Mouse (Mus musculus): Measurements from ENCODE around the gene Tmem37. TPM values are rescaled to one million over a fixed set of nuclear protein-coding genes. Genes with fewer than 3 reads are reported as not detected.

Tmem37 gene
- polyA plus RNA-seq, 1 experiment from 2014 or later: 201 TPM

GRCm38 (mm10) chr1:120056236-120056635, 17.6 kb downstream of the Tmem37 start:
- no peak overlapping the region for H3K27ac ChIP-seq (ENCODE audit: low read depth)
- no peak overlapping the region for H3K9ac ChIP-seq (replicated peaks)
- TF ChIP-seq EP300 (IDR thresholded peaks at IDR 0.05; ENCODE audit: low read depth): no peak
- no peak for TF ChIP-seq CTCF (IDR thresholded peaks at IDR 0.05; ENCODE audit: low read depth)
- 68% methylated on average over 7 of the region's 7 CpGs for whole genome bisulfite sequencing (ENCODE audit: insufficient replicate concordance)
- H3K9me3 ChIP-seq (ENCODE audit: low read length): no peaks in the 10 kb centered on the region
- 0 out of 2 replicates have a peak, but pooled peaks cover 3% of the 10 kb centered on the region for H3K4me1 ChIP-seq (ENCODE audit: insufficient read depth)
- H3K27me3 ChIP-seq (ENCODE audit: insufficient read depth, low read length): no peaks in the 10 kb centered on the region
- no peak overlapping the region for H3K4me2 ChIP-seq (ENCODE audit: low read depth, low read length)
- ATAC-seq (no peak), DNase-seq (no peak)
- no peak overlapping the region for H3K4me3 ChIP-seq (ENCODE audit: low read depth, low read length)
- H3K36me3 ChIP-seq (replicated peaks; ENCODE audit: insufficient read depth, low read length): no peaks in the 10 kb centered on the region

GRCm38 (mm10) chr1:120055475-120055874, 18.4 kb downstream of the Tmem37 start:
- DNase-seq (no peak), ATAC-seq (peak; percentile 54)

GRCm38 (mm10) chr1:120054997-120055396, 18.9 kb downstream of the Tmem37 start:
- H3K36me3 ChIP-seq (replicated peaks; ENCODE audit: insufficient read depth, low read length): no peaks in the 10 kb centered on the region
- DNase-seq: no peak
- WGBS (ENCODE audit: insufficient replicate concordance): 72% methylated on average over 6 of the region's 6 CpGs
- H3K9ac ChIP-seq (replicated peaks): no peak overlapping the region
- no peaks in the 10 kb centered on the region for H3K4me1 ChIP-seq (ENCODE audit: insufficient read depth)
- no peak for ATAC-seq
- no peaks in the 10 kb centered on the region for H3K9me3 ChIP-seq (ENCODE audit: low read length)
- no peak overlapping the region for H3K4me2 ChIP-seq (ENCODE audit: low read depth, low read length)
- H3K4me3 ChIP-seq (ENCODE audit: low read depth, low read length): no peak overlapping the region
- no peaks in the 10 kb centered on the region for H3K27me3 ChIP-seq (ENCODE audit: insufficient read depth, low read length)
- H3K27ac ChIP-seq (ENCODE audit: low read depth): peak overlapping the region; percentile 55; the same call in 1 of the 2 replicates
- TF ChIP-seq EP300 (IDR thresholded peaks at IDR 0.05; ENCODE audit: low read depth): no peak
- TF ChIP-seq CTCF (IDR thresholded peaks at IDR 0.05; ENCODE audit: low read depth): no peak

More at GRCm38 (mm10) chr1:120055475-120055874, 18.4 kb downstream of the Tmem37 start:
- H3K27me3 ChIP-seq (ENCODE audit: insufficient read depth, low read length): no peaks in the 10 kb centered on the region
- no peak overlapping the region for H3K9ac ChIP-seq (replicated peaks)
- TF ChIP-seq EP300 (IDR thresholded peaks at IDR 0.05; ENCODE audit: low read depth): no peak
- no peak for TF ChIP-seq CTCF (IDR thresholded peaks at IDR 0.05; ENCODE audit: low read depth)
- WGBS (ENCODE audit: insufficient replicate concordance): 34% methylated on average over 6 of the region's 6 CpGs
- no peak overlapping the region for H3K4me3 ChIP-seq (ENCODE audit: low read depth, low read length)
- 0 out of 2 replicates have a peak, but pooled peaks cover under 1% of the 10 kb centered on the region for H3K4me1 ChIP-seq (ENCODE audit: insufficient read depth)
- H3K9me3 ChIP-seq (ENCODE audit: low read length): no peaks in the 10 kb centered on the region
- no peaks in the 10 kb centered on the region for H3K36me3 ChIP-seq (replicated peaks; ENCODE audit: insufficient read depth, low read length)
- H3K27ac ChIP-seq (ENCODE audit: low read depth): peak overlapping the region; percentile 55
- H3K4me2 ChIP-seq (ENCODE audit: low read depth, low read length): no peak overlapping the region

- no peaks in the 10 kb centered on the region for H3K27me3 ChIP-seq (ENCODE audit: insufficient read depth, low read length)
- H3K4me3 ChIP-seq (ENCODE audit: low read depth, low read length): no peak overlapping the region
- ATAC-seq (no peak), DNase-seq (no peak)
- H3K4me1 ChIP-seq (ENCODE audit: insufficient read depth): no peaks in the 10 kb centered on the region
- TF ChIP-seq EP300 (IDR thresholded peaks at IDR 0.05; ENCODE audit: low read depth) (no peak), CTCF (IDR thresholded peaks at IDR 0.05; ENCODE audit: low read depth) (no peak)
- no peak overlapping the region for H3K27ac ChIP-seq (ENCODE audit: low read depth)
- H3K9me3 ChIP-seq (ENCODE audit: low read length): no peaks in the 10 kb centered on the region
- H3K36me3 ChIP-seq (replicated peaks; ENCODE audit: insufficient read depth, low read length): no peaks in the 10 kb centered on the region
- no peak overlapping the region for H3K9ac ChIP-seq (replicated peaks)
- H3K4me2 ChIP-seq (ENCODE audit: low read depth, low read length): no peak overlapping the region
- 48% methylated on average over 1 of the region's 1 CpGs for WGBS (ENCODE audit: insufficient replicate concordance)
These were observed 22.8 kb downstream of the Tmem37 start for GRCm38 (mm10) chr1:120051070-120051469.

- Histone ChIP-seq H3K9me3 (ENCODE audit: low read length) (no peaks in the 10 kb centered on the region), H3K4me3 (ENCODE audit: low read depth, low read length) (no peak overlapping the region), H3K9ac (replicated peaks) (no peak overlapping the region), H3K27ac (ENCODE audit: low read depth) (no peak overlapping the region; the same call in 1 of the 2 replicates), H3K4me1 (ENCODE audit: insufficient read depth) (no peaks in the 10 kb centered on the region), H3K27me3 (ENCODE audit: insufficient read depth, low read length) (no peaks in the 10 kb centered on the region), H3K36me3 (replicated peaks; ENCODE audit: insufficient read depth, low read length) (no peaks in the 10 kb centered on the region), H3K4me2 (ENCODE audit: low read depth, low read length) (no peak overlapping the region)
- TF ChIP-seq CTCF (IDR thresholded peaks at IDR 0.05; ENCODE audit: low read depth): no peak
- no peak for TF ChIP-seq EP300 (IDR thresholded peaks at IDR 0.05; ENCODE audit: low read depth)
- DNase-seq: no peak
- ATAC-seq: no peak
These were observed 26.5 kb downstream of the Tmem37 start for GRCm38 (mm10) chr1:120047325-120047724.

- H3K4me3 ChIP-seq (ENCODE audit: low read depth, low read length): no peak overlapping the region
- H3K27me3 ChIP-seq (ENCODE audit: insufficient read depth, low read length): no peaks in the 10 kb centered on the region
- no peaks in the 10 kb centered on the region for H3K4me1 ChIP-seq (ENCODE audit: insufficient read depth)
- TF ChIP-seq CTCF (IDR thresholded peaks at IDR 0.05; ENCODE audit: low read depth) (no peak), EP300 (IDR thresholded peaks at IDR 0.05; ENCODE audit: low read depth) (no peak)
- no peaks in the 10 kb centered on the region for H3K36me3 ChIP-seq (replicated peaks; ENCODE audit: insufficient read depth, low read length)
- H3K27ac ChIP-seq (ENCODE audit: low read depth): no peak overlapping the region
- ATAC-seq: no peak
- H3K9me3 ChIP-seq (ENCODE audit: low read length): no peaks in the 10 kb centered on the region
- DNase-seq: no peak
- no peak overlapping the region for H3K4me2 ChIP-seq (ENCODE audit: low read depth, low read length)
- WGBS (ENCODE audit: insufficient replicate concordance): 66% methylated on average over 16 of the region's 16 CpGs
- H3K9ac ChIP-seq (replicated peaks): no peak overlapping the region
These were observed 29.3 kb downstream of the Tmem37 start for GRCm38 (mm10) chr1:120044584-120044983.

- Histone ChIP-seq H3K4me3 (ENCODE audit: low read depth, low read length) (no peak overlapping the region), H3K9me3 (ENCODE audit: low read length) (no peaks in the 10 kb centered on the region), H3K4me2 (ENCODE audit: low read depth, low read length) (no peak overlapping the region), H3K27me3 (ENCODE audit: insufficient read depth, low read length) (no peaks in the 10 kb centered on the region), H3K4me1 (ENCODE audit: insufficient read depth) (no peaks in the 10 kb centered on the region; the same call in 1 of the 2 replicates), H3K27ac (ENCODE audit: low read depth) (no peak overlapping the region), H3K9ac (replicated peaks) (no peak overlapping the region), H3K36me3 (replicated peaks; ENCODE audit: insufficient read depth, low read length) (no peaks in the 10 kb centered on the region)
- 81% methylated on average over 8 of the region's 8 CpGs for WGBS (ENCODE audit: insufficient replicate concordance)
- no peak for DNase-seq
- no peak for ATAC-seq
- TF ChIP-seq EP300 (IDR thresholded peaks at IDR 0.05; ENCODE audit: low read depth) (no peak), CTCF (IDR thresholded peaks at IDR 0.05; ENCODE audit: low read depth) (no peak)
These were observed 31.5 kb downstream of the Tmem37 start for GRCm38 (mm10) chr1:120042421-120042820.

All from liver, postnatal 0 days (tissue).